Mouse (Mus musculus) embryo, embryonic 11 days (tissue): ENCODE results near the gene Rrp1b.
A peak's percentile ranks its signal among the peaks of the same experiment; 100 is the strongest.

Experiments used
- DNase-seq: peaks from one replicate; pipeline ENCODE4 v3.0.0-alpha.2; 2015

Gene Rrp1b

DNA sequence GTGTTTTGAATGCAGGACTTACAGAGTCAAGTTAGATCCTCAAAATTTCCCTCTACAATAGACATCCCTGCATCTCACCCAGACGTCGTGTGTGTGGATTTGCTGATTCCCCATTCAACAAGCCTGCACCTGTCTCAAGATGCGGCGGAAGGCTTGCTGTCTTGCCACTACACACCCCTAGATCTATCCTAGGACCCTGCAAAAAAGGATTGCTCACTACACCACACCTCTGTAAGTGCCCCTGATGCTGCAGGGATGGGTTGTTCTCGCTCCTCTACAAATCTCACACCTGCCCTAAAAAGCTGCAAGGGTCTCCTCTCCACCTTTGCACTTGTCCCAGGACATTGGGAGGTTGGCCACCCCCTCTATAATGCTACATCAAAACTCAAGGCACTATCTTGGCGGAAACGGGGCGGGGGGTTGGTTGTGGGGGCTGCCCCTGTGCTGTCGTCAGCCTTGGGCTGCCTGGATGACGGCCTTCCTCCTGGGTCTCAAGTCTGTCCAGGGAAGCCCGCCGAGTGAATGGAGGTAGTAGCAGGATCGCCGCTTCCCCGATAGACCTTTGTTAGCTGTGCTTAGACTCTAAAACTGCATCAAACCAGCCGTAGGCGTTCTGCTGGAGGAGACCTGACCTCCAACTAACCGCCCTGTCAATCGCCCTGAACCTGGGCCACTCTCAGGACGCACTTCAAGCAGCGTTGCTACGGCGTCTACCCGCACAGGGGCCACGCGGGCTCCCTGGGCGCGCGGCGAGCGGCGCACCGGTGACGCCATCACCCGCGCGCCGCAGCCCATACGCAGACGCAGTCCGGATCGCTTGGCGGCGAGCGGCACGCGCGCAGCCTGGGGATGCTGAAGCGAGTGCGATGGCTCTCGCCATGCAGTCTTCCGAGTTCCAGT is at the start of gene Rrp1b, which contains the start of gene Hsf2bp:
Gene Rrp1b (plus strand): TSS at position 492 of the 900 bp plus-strand sequence.
Gene Hsf2bp (minus strand): TSS at position 741 of the 900 bp plus-strand sequence.
- peak; percentile 94 for DNase-seq

GRCm38 (mm10) chr17:31986915-31987314 is 49.0 kb upstream of the Rrp1b start:
- DNase-seq, result no peak

GRCm38 (mm10) chr17:31989035-31989434 is 46.9 kb upstream of the Rrp1b start:
- no peak for DNase-seq

DNA sequence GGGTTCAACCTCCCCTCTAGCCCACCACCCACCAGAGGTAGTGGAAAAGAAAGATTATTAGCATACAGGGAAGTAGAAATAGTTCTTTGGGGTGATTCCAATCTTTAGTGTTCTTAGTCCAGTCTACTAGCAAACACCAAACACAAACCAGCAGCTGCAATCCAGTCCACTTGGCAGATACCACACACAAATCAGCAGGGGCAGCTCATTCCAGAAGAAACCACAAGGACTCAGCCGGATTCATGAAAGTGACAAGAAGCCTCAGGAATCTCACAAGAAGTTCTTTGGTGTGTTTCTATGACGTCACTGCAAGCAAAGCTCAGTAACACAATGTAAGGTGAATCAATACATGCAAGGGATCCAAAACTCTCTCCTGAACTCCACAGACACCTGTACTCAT is 43.9 kb upstream of the Rrp1b start:
- no peak for DNase-seq

GRCm38 (mm10) chr17:31993354-31993753 is 42.5 kb upstream of the Rrp1b start:
- DNase-seq, result no peak

DNA sequence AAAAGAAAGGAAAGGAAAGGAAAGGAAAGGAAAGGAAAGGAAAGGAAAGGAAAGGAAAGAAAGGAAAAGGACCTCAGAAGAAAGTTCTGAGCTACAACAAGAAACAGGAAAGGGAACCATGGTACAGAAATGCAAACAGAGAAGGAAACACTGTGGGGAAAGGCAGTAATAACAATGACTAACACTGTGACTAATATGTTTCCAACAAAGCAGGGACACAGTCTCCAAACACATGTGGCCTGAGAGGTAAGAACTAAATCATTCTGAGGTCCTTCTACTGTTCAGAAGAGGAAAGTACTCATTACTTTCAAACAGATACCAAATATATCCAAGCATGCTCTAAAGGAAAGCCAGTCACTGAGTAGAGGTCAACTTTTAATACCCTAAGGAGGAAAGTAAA is 41.8 kb upstream of the Rrp1b start:
- DNase-seq, result no peak

- no peak for DNase-seq
These were observed 40.1 kb upstream of the Rrp1b start for GRCm38 (mm10) chr17:31995784-31996183.

DNA sequence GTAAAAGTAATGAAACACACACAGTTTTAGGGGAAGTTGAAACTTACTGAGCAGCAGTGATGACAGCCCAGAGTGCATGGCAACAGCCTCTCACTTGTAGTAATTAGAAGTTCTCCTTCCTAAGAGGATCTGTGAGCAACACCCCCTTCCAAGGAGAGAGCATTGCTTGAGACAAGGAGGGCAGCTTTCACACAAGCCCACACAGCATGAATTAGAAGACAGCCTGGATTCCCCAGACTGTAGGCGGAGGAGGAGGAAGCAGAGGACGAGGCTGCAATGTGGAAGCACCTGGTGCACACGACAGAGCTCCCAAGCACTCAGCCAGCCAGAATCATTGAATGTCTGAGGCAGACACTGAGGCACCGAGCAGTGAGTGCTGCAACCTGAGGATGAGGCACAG is 39.6 kb upstream of the Rrp1b start:
- no peak for DNase-seq

- no peak for DNase-seq
These were observed 37.5 kb upstream of the Rrp1b start for GRCm38 (mm10) chr17:31998351-31998750.

- DNase-seq, result no peak
These were observed 32.6 kb upstream of the Rrp1b start for GRCm38 (mm10) chr17:32003251-32003650.

DNA sequence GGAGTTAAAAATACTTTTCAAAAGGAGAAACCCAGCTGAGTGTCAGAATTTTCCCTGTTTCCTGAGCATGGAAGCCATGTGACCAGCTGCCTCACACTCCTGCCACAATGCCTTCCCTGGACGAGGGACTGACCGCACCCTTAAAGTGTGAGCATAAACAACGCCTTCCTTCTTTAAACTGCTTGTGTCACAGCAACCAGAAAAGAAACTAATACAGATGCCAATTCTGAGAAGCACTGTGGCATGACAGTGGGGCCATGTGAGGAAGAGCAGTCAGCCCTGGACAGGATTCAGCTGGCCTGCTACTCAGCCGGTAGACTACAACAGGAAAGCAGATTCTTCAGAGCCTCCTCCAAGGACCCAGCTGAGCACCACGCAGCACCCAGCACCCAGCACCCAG is 29.1 kb upstream of the Rrp1b start:
- no peak for DNase-seq

DNA sequence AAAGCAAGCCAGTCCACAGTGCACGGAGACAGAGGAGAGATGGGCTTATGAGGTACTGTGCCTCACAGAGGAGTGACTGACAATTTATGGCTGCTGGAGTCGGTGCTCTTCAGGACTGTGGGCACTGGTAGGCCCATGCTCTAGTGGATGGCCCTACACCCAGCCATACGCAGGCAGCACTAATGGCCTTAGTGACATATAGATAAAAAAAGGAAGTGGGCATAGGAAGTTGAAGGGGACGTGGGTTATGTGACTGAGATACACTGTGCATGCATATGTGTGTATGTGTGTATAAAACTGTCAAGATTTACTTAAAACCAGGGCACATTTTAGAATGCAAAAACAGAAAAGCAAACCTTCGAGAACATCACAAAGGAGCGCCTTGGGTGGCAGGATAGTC is 24.2 kb upstream of the Rrp1b start:
- DNase-seq, result no peak

DNA sequence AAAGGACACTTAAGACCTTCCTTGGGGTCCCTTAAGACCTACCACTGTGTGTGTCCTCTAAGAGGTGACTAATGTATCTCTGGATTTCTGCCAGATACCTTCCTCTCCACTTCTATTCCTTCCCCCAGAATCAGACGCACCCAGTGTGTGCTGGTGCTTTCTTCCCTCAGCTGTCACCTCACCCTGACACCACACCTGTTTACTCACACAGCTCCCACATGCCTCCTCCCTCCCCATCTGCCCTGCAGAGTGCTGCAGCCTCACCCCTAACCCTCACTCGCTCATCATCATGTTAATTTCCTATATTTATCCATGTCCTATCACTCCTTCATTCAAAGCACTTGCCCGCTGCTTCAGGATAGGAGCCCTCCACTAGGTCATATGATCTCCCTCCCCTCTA is 23.6 kb upstream of the Rrp1b start:
- no peak for DNase-seq

- DNase-seq, result no peak
These were observed 22.2 kb upstream of the Rrp1b start for GRCm38 (mm10) chr17:32013659-32014058.

GRCm38 (mm10) chr17:32016481-32016880 is 19.4 kb upstream of the Rrp1b start:
- no peak for DNase-seq

- DNase-seq, result no peak
These were observed 17.6 kb upstream of the Rrp1b start for GRCm38 (mm10) chr17:32018127-32018894.

DNA sequence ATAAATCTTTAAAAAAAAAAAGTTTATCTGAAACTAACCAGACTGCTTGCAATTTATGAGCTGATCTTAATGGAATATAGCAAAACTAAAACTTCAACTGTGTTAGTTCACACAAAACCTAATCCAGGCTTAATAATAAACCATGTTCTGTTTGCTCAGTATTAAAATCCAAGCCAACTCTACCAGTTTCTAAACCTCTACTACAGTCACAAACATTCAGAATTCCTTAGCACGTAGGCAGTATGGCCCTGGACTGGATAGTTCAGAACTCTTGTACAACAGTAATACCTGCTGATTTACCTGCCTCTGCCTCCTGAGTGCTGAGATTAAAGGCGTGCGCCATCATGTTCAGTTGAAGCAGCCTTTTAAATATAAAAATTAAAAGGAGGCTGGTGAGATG is 13.9 kb upstream of the Rrp1b start:
- no peak for DNase-seq

GRCm38 (mm10) chr17:32022551-32022950 is 13.3 kb upstream of the Rrp1b start:
- no peak for DNase-seq

GRCm38 (mm10) chr17:32023088-32023487 is 12.8 kb upstream of the Rrp1b start:
- no peak for DNase-seq

- peak; percentile 56 for DNase-seq
These were observed 11.2 kb upstream of the Rrp1b start for GRCm38 (mm10) chr17:32024671-32025073.

DNA sequence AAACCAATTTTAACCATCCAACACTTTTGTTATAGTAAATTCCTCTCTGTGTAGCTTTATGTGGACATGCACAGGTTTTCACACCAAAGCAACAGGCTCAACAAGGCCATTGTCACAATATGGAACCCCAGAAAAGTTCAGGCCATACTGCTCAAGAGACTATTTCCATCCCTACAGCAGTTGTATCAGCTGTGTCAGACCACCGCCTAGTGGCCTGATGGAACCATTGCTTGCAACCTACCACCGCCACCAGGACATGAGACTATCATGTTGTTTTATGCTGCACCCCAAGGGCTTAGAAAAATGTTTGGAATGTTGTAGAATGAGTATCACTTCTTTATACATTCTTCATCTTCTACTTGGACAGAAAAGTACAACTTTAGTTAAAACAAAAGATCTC is 10.5 kb upstream of the Rrp1b start:
- peak; percentile 86 for DNase-seq

DNA sequence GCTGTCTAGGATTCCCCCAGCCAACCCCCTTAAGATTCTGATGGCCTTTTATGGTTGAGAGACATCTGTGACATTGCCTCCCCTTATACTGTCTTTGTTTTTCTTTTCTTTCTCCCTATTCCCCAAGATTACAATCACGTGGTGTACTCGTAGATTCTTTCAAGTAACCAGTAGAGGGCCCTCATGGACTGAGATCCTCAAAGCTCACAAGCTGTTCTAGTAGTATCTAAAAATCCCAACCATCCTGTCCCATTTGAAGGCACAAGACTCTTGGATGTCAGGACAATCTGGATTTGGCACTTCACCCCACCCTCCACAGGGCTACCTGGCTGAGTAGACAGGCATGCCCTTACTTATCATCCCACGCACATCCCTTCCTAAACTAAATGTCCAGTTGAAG is 8.2 kb upstream of the Rrp1b start:
- peak; percentile 79 for DNase-seq

DNA sequence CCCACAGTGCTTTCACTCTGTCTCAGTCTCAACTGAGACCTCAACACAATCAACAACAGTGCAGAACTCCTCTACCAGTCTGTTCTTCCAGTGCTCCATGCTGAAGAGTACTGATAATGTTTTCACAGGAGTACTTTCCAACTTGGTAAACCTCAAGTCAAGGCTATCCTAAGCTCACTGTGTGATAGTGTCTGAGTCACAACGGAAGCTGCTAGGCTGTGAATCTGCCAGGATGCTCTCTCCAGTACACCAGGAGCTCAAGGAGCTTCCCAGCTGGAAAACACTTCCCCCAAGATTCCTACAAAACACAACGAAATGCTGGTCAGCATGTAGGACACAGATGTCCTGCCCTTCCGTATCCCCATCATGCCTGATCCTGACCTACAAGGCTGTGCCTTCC is 7.6 kb upstream of the Rrp1b start:
- no peak for DNase-seq

- no peak for DNase-seq
These were observed 4.2 kb upstream of the Rrp1b start for GRCm38 (mm10) chr17:32031684-32032083.
